Mouse (Mus musculus): Measurements from ENCODE around the gene Gpatch8. TPM values are rescaled to one million over a fixed set of nuclear protein-coding genes. Genes with fewer than 3 reads are reported as not detected.

Gene Gpatch8
- polyA plus RNA-seq, 1 experiment from 2014 or later, result 76.7 TPM

DNA sequence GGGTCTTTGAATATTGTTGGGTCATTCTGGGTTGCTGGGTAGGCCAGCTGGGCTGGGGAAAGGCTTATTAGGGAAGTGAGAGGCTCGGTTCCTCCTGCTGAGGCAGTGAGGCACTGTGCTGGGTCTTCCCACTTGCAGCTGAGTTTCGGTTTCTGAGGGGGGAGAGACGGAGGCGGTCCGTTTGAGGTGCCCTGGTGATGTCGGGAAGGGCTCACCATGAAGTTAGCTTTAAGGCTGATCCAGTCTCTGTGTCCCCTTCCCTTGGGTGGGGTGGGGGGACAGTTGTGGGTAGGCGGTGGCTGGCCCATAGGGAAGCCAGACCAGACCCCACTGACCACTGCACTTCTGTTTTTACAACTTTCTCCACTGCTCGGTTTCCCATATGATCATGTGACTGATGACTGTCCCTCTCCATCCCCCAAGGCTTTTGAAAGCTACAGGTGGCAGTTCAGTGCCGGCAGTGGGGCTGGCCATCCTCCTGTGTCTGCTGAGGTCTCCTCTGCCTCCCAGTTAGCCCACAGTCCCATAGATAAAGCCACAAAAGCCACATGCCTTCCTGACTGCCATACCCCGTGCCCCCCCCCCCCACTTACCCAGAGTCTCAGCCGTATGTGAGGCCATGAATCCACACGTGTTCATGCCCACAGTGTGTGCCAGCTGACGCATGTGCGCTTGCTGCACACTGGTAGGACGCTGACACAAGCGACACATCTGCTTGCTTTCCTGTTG, 123.9 kb downstream of the Gpatch8 start:
- H3K27ac ChIP-seq (replicated peaks), result no peak overlapping the region
- peak overlapping the region; percentile 30 for H3K4me3 ChIP-seq
- peaks cover 47% of the 10 kb centered on the region for H3K4me1 ChIP-seq
- DNase-seq (ENCODE audit: low spot score), result no peak
- peaks cover 41% of the 10 kb centered on the region for H3K36me3 ChIP-seq (replicated peaks)
- H3K9me3 ChIP-seq, result no peaks in the 10 kb centered on the region
- no peaks in the 10 kb centered on the region; the same call in none of the 2 replicates for H3K27me3 ChIP-seq (replicated peaks; ENCODE audit: low read depth, poor library complexity, severe bottlenecking)
- 67% methylated on average over 16 of the region's 16 CpGs for WGBS

DNA sequence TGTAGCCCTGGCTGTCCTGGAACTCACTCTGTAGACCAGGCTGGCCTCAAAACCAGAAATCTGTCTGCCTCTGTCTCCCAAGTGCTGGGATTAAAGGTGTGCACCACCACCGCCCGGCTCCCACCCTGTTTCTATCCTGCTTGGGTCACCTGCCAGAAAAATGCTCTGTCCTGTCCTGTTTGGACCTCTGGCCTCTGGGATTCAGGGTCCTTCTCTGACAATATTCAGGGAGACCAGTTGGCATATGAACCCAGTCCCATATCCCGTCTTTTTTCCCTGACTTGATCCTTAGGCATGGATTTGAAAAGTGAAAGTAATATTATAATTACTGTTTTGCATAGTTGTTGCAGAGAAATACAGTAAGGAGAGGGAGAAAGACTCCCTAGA, 124.5 kb downstream of the Gpatch8 start:
- Histone ChIP-seq H3K36me3 (replicated peaks) (peaks cover 35% of the 10 kb centered on the region), H3K27me3 (replicated peaks; ENCODE audit: low read depth, poor library complexity, severe bottlenecking) (no peaks in the 10 kb centered on the region; the same call in none of the 2 replicates), H3K4me1 (peaks cover 42% of the 10 kb centered on the region), H3K4me3 (0 out of 2 replicates have a peak overlapping the region, but pooled peaks have one; percentile 30), H3K9me3 (no peaks in the 10 kb centered on the region), H3K27ac (replicated peaks) (no peak overlapping the region)
- DNase-seq (ENCODE audit: low spot score), result no peak
- WGBS, result 80% methylated on average over 3 of the region's 3 CpGs

DNA sequence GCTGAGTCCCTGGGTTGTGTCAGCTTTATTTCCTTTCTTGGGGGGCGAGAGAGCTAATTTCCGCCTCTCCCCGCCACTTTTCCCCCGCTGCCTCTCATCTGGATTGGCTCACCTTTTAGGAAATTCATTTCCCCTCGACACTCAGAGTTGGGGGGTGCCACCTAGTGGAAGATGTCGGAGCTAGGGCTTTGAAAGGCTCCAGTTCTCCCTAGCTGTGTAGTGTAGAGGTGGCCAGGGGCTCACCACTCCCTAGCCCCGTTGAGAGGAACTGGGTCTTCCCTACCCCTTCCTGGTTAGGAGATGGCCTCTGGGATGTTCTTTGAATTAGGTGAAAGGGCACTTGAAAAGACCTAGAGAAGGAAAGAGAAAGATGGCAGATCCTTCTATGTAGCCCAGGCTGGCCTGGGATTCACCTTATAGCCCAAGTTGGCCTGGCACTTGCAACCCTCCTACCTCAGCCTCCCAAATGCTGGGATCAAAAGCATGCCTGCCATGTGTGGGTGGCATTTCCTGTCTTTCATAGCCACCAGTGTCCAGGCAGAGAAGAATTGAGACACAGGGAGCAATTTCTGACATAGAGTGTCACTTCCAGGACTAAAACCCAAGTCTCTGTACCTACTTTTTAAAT, 125.1 kb downstream of the Gpatch8 start:
- H3K4me3 ChIP-seq, result peak overlapping the region; percentile 70
- peaks cover 30% of the 10 kb centered on the region for H3K36me3 ChIP-seq (replicated peaks)
- WGBS, result 0% methylated on average over 7 of the region's 7 CpGs
- H3K4me1 ChIP-seq, result peaks cover 42% of the 10 kb centered on the region
- no peaks in the 10 kb centered on the region for H3K9me3 ChIP-seq
- peak overlapping the region; percentile 84 for H3K27ac ChIP-seq (replicated peaks)
- no peaks in the 10 kb centered on the region; the same call in none of the 2 replicates for H3K27me3 ChIP-seq (replicated peaks; ENCODE audit: low read depth, poor library complexity, severe bottlenecking)
- peak; percentile 85 for DNase-seq (ENCODE audit: low spot score)

DNA sequence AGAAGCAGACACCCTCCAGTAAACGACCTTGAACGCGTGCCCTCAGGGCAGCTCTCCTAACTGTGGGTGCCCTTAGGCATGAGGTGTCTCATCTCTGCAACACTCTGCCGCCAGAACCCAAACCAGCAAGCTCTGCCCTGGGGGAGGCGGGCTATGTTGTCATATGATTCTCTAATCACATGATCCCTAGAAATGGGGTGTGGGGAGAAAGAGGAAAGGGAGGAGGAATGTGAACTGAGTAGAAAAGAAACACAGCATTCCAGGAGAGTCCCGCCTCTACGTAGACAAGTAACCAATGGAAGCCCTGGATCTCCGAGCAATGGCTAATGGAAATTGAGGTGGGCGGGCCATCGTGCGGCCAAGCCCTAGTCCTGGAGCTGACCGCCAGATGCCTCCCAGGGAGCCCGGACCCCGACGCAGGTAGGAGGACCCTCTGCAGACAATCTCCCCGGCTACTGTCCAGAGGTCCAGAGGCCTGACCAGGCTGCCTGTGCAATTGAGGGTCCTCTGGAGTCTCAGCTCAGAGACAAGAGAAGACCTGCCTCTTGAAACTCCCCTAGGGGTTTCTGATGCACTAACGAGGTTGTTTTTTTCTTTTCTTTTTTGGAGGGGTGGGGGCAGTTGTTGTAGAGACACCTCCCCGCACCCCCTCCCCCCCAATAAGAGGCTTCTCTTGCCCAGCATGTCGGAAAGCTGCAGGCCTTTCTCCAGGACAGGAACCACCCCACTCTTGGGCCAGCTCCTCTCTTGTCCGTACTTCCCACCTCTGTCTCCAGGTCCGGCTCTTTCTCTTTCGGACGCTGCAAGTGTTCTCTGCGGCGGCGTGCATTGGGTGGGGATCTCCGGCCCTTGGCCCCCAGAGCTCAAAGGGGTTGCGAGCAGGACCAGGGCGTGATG, 125.8 kb downstream of the Gpatch8 start, which contains the start of gene Grn:
Gene Grn (plus strand): TSS at position 195 of the 897 bp plus-strand sequence.
- DNase-seq (ENCODE audit: low spot score), result peak; percentile 91
- no peaks in the 10 kb centered on the region for H3K9me3 ChIP-seq
- H3K4me1 ChIP-seq, result peaks cover 42% of the 10 kb centered on the region
- H3K36me3 ChIP-seq (replicated peaks), result peaks cover 22% of the 10 kb centered on the region
- H3K27me3 ChIP-seq (replicated peaks; ENCODE audit: low read depth, poor library complexity, severe bottlenecking), result no peaks in the 10 kb centered on the region; the same call in none of the 2 replicates
- under 1% methylated on average over 29 of the region's 29 CpGs for WGBS
- H3K27ac ChIP-seq (replicated peaks), result peak within 1 kb of the TSS; percentile 84
- H3K4me3 ChIP-seq, result peak within 1 kb of the TSS; percentile 70

- DNase-seq (ENCODE audit: low spot score), result no peak
- H3K9me3 ChIP-seq, result no peaks in the 10 kb centered on the region
- H3K4me3 ChIP-seq, result peak overlapping the region; percentile 70
- peaks cover 42% of the 10 kb centered on the region for H3K4me1 ChIP-seq
- H3K27ac ChIP-seq (replicated peaks), result peak overlapping the region; percentile 84
- no peaks in the 10 kb centered on the region; the same call in 1 of the 2 replicates for H3K27me3 ChIP-seq (replicated peaks; ENCODE audit: low read depth, poor library complexity, severe bottlenecking)
- 50% methylated on average over 3 of the region's 3 CpGs for WGBS
- peaks cover 14% of the 10 kb centered on the region for H3K36me3 ChIP-seq (replicated peaks)
Observed at GRCm38 (mm10) chr11:102429551-102429950, 126.6 kb downstream of the Gpatch8 start.

DNA sequence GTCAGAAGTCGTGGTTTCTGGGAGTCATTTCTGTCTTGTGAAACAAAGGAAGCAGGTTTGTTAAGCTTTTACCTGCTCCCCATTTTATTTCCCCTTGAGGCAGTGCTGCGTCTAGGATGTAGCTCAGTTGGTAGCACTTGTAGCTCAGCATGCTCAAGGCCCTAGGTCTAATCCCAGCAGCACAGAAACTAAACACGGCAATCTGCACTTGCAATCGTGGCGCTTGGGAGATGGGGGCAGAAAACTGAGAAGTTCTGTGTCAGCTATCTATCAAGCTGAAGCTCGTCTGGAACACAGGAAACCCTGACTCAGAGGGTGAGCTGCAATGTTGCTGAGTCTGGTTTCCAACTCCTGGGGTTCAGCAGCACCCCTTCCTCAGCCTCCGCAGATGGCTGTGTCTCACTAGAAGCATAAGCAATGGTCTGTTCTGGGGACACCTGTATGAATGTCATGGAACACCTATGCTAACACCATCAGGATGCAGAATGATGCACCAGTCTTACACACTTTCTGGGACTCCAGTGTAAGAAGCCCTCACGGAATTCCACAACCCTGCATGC, 127.1 kb downstream of the Gpatch8 start:
- Histone ChIP-seq H3K36me3 (replicated peaks) (peaks cover 12% of the 10 kb centered on the region; the same call in 1 of the 2 replicates), H3K4me3 (peak overlapping the region; percentile 70), H3K27me3 (replicated peaks; ENCODE audit: low read depth, poor library complexity, severe bottlenecking) (no peaks in the 10 kb centered on the region; the same call in 1 of the 2 replicates), H3K9me3 (no peaks in the 10 kb centered on the region), H3K4me1 (peaks cover 38% of the 10 kb centered on the region), H3K27ac (replicated peaks) (0 out of 2 replicates have a peak overlapping the region, but pooled peaks have one; percentile 84)
- DNase-seq (ENCODE audit: low spot score), result no peak
- WGBS, result 74% methylated on average over 8 of the region's 8 CpGs

Other genes starting within 250 kb of the Gpatch8 start
- 94.2 and 96.3 TPM in 2 replicates for gene Ubtf, start 236.7 kb downstream of the Gpatch8 start, polyA plus RNA-seq (2016; fragmentation: Nextera tagmentation; extraction: Ambion mirVana)
- gene Slc4a1, start 190.2 kb downstream of the Gpatch8 start, polyA plus RNA-seq (2016; fragmentation: Nextera tagmentation; extraction: Ambion mirVana), result 29.7 and 33.8 TPM in 2 replicates
- gene Rundc3a, start 163.0 kb downstream of the Gpatch8 start, polyA plus RNA-seq (2016; fragmentation: Nextera tagmentation; extraction: Ambion mirVana), result 10.0 and 11.9 TPM in 2 replicates
- gene Slc25a39, start 148.4 kb downstream of the Gpatch8 start, polyA plus RNA-seq (2016; fragmentation: Nextera tagmentation; extraction: Ambion mirVana), result 229 and 241 TPM in 2 replicates
- 79.4 and 87.3 TPM in 2 replicates for gene Grn, start 126.1 kb downstream of the Gpatch8 start, polyA plus RNA-seq (2016; fragmentation: Nextera tagmentation; extraction: Ambion mirVana)
- 3.4 and 3.7 TPM in 2 replicates for gene Fam171a2, start 108.7 kb downstream of the Gpatch8 start, polyA plus RNA-seq (2016; fragmentation: Nextera tagmentation; extraction: Ambion mirVana)
- 3.9 and 6.5 TPM in 2 replicates for gene Itga2b, start 86.3 kb downstream of the Gpatch8 start, polyA plus RNA-seq (2016; fragmentation: Nextera tagmentation; extraction: Ambion mirVana)
- gene Gm11627, start 23.1 kb upstream of the Gpatch8 start, polyA plus RNA-seq (2016; fragmentation: Nextera tagmentation; extraction: Ambion mirVana), result 5.3 and 6.2 TPM in 2 replicates
- gene Fzd2, start 48.0 kb upstream of the Gpatch8 start, polyA plus RNA-seq (2016; fragmentation: Nextera tagmentation; extraction: Ambion mirVana), result 45.8 and 49.0 TPM in 2 replicates
- gene Meioc, start 107.3 kb upstream of the Gpatch8 start, polyA plus RNA-seq (2016; fragmentation: Nextera tagmentation; extraction: Ambion mirVana), result 0.39 and 0.40 TPM in 2 replicates
- 58.1 and 59.8 TPM in 2 replicates for gene Ccdc43, start 141.4 kb upstream of the Gpatch8 start, polyA plus RNA-seq (2016; fragmentation: Nextera tagmentation; extraction: Ambion mirVana)
- gene Adam11, start 205.0 kb upstream of the Gpatch8 start, polyA plus RNA-seq (2016; fragmentation: Nextera tagmentation; extraction: Ambion mirVana), result 16.3 and 21.0 TPM in 2 replicates